Mouse (Mus musculus): Measurements from ENCODE around the gene Klhl30.

Gene Klhl30

DNA sequence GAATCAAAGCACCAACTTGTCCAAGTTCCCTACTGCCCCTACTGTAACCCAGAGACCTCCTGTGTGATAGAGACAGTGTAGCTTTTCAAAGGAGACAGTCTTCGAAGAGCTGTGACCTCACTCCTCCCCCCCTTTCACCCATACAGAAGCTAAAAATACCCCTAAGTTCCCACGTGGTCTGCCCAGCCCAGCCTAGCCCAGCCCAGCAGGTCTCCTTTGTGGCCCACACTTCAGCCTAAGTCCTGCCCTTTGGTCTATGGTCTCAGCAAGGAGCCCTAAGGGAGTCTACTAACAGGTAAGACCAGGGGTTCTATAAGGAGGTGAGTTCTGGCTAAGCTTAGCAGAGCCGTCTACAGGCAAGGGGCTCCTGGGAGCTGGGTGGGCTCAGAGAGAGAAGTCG, at the start of gene Klhl30:
TSS of gene Klhl30 (plus strand) at position 176 of the 400 bp plus-strand sequence.
- no peak for DNase-seq

DNA sequence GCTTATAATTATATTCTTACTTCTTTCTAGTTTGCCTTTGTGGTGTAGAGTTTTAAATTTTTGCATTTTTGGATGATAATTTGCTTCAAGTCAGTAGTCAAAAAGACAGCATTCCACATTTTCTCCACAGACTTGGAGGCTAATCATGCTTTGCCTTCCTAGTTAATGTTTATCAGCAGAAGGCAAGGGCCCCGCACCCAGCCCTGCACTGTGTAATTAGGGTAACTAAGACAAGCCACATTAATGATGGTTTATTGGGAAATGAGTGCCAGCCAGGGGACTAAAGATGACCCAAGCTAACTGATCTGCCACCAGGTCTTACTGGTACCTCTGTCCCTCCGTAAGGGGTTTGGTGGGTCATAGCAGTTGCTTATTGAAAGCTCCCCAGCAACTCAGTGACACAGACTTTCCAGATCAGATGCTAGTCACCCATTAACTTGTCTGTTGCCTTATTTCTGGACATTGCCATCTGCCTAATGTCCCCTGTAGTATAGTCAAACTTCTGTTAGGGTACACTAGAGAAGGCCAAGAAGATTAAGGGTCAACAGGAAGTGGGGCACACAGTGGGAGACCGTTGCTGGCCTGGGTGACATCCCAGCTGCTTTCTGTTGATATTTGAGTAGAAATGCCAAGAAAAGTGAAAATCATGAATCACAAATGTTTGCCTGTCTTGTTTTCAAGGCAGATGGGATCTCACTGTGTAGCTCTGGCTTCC, 49.5 kb upstream of the Klhl30 start:
- no peak for DNase-seq

DNA sequence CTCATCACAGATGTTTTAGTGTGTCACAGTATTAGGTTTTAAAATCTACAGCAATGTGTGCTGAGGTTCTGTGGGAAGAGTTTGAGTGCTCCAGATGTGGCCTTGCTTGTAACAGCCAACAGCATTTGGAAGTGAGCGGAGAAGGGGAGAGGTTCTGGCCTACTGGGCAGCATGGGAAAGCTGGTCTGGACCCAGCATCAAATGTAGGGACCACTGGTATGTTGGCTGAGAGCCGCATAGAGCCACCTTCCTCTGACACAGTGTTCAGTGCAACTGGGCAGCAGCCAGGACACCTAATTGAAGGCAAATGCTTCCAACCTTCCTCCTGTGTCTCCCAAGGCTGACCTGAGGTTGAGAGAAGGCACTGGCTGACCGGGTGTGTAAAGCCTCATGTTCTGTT, 48.8 kb upstream of the Klhl30 start:
- no peak for DNase-seq

DNA sequence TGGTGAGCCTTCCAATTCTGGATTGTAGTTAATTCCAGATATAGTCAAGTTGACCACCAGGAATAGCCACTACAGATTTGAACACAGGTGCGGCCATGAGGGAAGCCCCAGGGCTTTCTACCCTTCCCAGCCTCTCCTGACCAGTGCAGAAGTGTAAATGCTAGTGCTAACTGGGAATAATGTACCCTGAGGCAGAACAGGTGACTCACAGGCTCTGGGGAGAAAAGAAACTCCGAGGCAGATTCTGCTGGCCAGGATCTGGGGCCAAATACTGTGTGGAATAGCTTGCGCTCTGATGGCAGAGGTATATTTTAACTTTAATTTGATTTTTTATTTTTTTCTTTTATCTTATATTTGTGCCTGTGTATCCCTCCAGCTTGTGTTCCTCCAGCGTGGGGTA, 46.2 kb upstream of the Klhl30 start:
- DNase-seq, result no peak

DNA sequence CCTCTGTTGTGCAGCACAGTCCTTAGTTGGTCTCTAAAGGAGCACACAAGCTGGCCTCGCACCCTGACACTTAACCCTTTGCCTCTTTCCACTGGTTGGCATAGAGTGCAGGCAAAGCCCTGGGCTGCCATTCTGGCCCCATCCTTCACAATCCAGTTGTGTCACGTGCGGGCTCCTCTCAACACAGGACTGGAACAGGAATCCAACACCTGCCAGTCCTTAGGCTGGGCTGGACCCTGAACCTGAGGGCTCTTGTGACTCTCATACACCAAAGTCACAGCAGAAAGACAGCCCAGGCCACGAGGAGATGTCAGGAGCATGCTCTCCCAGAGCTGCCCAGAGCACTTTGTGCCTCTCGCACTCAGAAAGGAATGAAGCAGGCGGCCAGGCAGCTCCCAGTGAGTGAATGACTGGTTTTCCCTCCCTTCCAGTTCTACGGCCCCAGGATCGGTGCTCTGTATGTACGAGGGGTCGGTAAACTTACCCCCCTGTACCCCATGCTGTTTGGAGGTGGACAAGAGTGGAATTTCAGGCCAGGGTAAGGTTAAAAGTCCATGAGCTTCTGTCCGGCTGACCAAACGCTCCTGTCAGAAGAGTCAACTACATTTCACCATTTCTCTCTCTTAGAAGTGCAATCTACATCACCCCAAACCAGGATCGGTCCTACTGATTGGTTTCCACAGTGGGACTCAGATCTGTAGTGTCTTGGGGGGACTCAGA, 41.3 kb upstream of the Klhl30 start:
- no peak for DNase-seq

DNA sequence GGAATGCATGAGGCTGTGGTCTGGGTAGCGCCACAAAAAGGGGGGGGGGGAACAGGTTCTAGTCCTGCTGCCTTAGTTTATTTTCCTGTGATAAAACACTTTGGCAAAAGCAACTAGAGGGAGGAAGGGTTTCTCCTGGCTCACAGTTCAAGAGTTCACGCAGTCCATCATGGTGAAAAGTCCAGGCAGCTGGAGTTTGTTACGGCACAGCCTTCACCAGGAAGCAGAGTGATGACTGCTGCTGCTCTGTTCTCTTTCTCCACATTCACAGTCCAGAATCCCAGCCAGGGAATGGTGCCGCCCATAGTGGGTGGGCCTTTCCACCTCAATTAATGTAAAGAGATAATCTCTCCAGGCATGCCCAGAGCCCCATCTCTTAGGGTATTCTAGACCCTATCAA, 38.5 kb upstream of the Klhl30 start:
- no peak for DNase-seq

DNA sequence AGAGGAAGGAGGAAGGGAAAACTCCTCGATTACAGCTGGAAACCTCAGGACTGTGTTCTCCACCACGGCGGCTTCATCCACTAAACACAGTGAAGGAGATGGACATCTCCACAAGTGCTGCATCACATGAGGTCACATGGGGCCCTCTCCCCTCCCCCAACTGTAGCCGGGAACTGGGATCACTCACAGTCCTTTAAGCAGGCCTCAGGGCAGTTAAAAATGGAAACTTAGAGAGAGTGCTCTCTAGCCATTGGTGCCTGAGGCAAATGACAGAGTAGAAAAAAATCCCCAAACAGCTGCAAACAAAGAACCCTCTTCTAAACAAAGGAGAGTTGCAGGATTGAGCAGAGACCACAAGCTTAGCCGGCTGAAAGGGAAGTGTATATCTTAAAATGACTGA, 37.6 kb upstream of the Klhl30 start:
- no peak for DNase-seq

DNA sequence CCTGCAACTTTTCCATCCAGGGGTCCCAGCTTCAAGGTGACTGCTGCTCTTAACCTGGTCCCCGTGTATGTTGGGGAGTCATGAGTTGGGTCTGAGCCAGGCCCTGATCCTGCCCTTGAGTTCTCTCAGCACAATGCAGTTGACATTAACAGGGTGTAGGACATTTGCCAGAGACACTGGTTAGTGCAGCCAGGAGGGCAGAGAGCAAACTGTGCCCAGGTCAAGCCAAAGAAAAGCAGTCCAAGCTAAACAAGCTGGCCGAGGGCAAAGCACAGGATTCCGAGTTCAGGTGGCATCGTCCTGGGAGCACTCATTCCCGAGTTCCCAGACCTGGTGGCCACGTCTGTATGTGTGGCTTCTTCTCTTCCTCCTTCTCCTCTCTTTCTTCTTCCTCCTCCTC, 33.2 kb upstream of the Klhl30 start:
- DNase-seq, result no peak

DNA sequence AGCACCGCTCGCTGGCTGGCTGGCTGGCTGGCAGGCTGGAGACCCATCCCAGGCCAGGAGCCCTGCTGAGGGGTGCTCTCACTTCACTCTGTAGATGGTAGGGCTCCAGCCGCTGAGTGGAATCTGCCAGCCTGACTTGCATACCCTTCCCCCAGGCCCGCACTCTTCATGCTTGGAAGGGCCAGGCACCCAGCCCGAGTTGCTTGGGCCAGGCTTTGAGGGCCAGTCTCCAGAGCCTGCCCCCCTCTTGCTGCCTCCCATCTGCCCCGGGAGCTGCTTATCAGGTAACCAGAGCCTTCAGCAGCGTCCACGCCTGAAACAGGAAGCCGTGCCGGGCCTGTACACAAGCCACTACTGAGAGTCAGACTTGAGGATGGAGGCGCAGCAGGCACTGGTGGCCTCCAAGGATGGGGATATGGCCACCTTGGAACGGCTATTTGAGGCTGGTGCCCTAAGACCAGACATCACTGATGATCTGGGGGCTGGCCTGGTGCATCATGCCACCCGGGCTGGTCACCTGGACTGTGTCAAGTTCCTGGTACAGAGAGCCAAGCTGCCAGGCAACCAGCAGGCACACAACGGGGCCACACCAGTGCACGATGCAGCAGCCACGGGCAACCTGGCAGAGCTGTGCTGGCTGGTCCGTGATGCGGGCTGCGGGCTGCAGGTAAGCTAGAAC, 28.9 kb upstream of the Klhl30 start, which contains the start of gene Espnl:
TSS of gene Espnl (plus strand) at position 316 of the 679 bp plus-strand sequence.
- DNase-seq, result peak; percentile 53 to 56

DNA sequence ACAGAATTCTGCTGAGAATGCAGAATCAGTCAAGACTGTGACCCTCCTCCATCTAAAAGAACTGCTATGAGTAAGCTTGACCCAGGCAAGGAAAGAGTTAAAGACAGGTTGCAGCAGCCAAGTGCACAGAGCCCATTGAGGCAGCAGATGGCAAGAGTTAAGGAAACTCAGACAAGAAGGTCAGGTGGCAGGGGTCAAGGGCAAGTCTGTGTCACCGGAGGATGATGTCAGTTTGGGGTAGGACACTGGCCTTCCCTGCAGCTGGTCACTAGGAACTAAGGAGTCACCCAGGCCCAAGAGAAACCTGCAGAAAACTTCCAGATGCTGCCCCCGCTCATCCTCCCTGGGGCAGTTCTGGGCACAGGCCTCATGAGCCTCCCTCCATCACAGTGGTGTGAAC, 26.2 kb upstream of the Klhl30 start:
- no peak for DNase-seq

DNA sequence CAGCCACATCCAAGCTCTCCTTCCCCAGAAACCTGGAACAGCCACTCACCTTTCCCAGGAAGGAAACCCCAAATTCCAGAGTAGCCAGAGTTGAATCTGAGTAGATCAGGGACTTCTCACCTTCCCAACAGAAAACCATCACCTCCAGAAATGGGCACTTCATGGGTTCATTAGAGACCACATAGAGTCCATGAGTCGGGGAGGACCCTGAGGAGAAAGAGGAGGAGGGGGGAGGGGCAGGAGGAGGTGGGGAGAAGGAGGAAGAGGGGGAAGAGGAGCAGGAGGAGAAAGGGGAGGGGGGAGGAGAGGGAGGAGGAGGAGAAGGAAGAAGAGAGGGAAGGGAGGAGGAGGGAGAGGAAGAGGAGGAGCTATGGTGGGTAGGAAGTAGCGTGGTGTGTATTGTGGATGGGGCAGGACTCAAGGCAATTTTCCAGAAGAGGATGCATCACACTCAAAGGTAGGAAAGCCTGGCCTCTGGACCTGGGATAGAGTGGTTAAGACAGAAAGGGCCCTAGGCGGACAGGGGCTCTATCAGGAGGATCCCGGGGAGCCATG, 25.3 kb upstream of the Klhl30 start:
- no peak for DNase-seq

DNA sequence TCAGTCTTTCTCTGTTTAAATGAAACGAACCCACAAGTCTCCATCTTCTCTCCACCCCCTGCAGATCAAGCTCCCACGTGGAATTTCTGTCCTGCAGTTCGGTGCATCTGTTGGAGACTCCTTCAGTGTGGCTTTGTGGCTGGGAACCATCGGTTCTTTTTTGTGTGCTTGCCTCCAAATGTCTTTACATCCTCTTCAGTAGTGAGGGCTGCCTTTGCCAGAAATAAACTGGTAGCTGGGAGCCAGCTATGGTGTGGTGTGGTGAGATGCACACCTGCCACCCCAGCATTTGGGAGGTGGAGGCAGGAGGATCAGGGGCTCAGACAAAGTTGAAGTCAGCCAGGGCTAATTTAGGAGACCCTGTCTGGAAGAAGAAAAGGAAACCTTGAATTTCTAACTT, 18.7 kb upstream of the Klhl30 start:
- DNase-seq, result no peak

DNA sequence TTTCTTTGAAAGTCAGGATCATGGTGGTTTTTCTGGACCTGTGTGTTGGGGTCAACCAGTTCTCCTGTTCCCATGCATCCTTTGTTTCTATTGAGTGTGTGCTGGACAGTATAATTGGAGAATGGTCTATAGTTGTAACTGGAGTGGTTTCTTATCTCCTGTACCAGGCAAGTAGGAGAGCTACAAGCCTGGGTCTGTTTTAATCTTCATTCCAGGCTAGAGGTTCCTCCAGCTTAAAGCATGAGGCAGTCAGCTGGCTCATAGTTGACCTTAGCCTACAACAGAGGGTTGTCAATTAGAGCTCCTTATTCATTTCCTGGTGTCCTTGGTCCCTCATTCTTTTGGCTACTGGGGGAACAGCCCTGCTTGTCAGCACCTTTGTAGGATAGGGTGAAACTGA, 17.2 kb upstream of the Klhl30 start:
- DNase-seq, result no peak

DNA sequence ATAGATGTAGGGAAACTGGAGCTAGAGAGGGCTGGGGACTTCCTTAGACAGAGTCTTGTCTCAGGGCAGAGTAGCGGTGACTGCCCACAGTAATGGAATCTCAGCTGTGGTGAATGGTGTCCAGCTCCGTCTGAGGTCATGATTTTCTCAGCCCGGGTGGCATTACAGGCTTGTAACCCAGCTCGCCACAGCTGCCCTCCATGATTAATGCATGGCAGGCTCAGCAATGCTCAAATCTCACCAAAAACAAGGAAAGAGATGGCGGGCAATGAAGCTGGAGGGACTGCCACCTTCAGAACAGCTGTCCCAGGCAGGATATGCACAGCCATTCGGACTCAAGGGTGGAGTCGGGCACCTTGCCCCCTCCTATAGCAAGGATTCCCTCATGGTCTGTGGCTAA, 13.5 kb upstream of the Klhl30 start:
- no peak for DNase-seq

DNA sequence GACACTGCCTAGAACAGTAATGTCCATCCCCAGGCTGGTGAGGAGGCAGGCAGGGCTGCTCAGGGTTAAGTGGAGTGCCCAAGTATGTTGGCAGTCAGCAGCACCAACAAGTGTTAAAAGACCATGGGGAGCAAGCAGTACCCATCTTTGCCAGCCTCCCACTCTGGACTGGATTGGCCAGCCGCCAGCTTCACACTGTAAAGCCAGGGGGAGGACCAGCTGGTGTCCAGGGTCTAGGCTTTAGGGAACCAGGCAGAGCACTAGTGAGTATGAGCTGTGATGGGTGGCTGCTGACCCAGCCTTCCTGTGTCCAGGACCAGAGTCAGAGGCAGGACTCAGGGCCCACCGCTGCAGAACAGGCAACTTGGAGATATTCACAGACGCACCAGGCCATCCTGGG, 6.8 kb upstream of the Klhl30 start:
- peak; percentile 26 to 54 for DNase-seq

DNA sequence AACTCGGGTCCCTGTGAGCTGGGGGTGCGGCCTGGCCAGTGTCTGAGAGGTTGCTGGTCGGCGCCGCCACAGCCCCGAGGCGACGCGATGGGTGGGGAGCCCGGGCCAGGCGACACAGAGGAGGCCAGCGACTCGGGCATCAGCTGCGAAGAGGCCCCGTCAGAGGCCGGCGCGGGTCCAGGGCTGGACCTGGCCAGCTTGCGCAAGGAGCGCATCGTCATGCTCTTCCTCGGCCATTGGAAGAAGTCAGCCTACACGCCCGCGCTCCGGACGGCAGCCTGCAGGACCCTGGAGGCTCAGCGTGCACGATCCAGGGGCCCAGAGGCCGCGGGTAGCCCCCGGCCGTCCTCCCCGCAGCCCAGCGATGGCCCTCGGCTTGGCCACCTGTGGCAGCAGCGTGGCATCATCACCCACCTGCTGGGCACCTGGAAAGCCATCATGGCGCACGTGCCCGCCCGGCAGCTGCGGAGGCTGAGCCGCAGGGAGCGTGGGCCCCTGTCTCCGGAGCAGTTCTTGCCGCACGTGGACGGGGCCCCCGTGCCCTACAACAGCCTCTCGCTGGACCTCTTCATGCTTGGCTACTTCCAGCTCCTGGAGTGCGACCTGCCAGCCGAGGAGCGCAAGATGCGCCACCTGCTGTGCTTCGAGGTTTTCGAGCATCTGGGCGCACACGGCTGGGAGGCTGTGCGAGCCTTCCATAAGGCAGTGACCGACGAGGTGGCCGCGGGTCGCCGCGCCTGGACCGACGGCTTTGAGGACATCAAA, 5.7 kb upstream of the Klhl30 start:
- peak; percentile 52 to 54 for DNase-seq

DNA sequence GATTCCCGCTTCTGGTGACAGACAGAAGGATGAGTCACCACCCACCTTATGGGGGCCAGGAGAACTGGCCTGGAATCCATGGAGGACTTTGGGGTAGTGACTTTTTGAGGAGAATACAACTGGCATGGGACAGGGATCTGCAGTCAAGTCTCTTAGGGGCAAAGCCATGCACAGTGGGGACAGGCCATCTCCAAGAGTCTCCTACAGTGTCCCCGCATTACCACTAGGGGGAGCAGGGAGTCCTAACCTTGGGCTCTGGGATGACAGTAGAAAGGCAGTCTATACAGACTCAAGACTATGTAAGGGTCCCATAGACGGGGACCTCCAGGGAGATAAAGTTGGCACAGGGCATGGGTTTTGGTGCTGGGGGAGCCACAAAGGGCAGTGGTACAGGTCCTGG, 3.9 kb upstream of the Klhl30 start:
- peak; percentile 79 to 81 for DNase-seq

DNA sequence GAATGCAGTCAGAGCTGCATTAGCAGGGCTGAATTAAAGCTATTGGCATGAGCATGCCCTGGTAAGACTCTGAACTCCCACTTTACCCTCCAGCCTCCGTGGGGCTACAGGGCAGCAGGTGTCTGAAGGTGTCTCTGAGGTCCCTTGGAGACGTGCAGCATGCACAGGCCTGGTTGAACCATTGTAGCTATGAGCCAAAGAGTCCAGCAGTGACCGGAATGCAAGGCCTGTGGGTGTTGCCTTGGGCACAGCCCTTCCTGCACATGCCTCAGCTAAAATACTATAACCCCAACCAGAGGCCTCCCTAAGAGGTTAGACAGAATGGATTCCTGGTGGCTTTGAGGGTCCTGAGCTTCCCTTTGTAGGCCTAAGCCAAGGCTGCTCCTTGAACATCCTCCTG, 433 bp downstream of the Klhl30 start:
- no peak for DNase-seq

DNA sequence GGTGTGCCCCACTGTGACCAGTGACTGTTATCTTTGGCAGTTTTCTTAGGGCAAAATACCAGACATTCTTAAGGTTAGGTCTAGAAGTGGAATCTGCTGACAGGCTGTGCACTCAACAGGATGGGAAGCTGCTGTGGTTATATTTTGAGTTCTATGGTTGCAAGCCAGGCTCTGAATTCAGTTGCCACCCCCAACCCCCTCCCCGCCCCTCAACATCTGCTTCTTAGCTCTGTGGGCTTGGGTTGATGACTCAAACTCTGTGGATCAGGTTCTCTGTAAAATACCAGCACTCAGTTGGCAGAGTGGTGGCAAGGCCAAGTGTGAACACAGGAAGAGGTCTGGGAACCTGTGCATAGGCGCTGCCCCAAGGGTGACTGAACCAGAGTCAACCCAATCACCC, 1.5 kb downstream of the Klhl30 start:
- no peak for DNase-seq

DNA sequence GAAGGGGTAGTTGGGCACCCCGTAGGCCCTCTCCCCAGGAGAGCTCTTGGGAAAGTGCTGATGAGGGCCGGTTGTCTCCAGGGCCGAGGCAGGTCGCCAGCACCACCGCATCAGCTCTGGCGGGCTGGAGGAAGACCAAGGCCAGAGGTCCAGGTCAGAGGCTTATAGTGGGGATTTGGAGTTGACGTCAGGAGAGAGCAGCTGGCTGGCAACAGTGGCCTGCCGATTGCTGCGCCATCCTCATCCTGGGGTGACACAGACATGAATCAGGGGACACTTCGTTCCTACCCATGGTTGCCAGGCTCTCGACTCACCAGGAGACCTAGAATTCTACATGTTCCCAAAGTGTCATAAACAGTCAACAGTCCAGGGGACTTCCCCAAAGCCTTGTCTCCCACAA, 5.3 kb downstream of the Klhl30 start:
- no peak for DNase-seq

DNA sequence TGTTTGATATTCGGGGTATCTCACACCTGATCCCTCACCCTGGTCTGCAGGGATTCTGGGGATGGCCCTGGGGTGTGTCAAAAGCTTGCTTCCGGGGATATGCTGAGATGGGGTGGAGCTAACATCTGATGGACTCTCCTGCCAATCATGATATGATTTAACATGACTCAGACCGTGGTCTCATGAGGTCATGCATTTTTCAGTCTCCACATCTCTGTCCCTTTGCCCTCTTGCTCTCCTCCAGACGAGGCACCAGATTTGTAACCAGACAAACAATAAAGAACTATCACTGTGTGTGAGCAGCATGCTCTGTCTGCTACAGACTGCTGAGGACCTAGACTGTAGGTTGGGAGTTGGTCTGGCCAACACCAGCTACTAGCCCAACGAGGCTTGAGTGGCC, 11.3 kb downstream of the Klhl30 start:
- no peak for DNase-seq

DNA sequence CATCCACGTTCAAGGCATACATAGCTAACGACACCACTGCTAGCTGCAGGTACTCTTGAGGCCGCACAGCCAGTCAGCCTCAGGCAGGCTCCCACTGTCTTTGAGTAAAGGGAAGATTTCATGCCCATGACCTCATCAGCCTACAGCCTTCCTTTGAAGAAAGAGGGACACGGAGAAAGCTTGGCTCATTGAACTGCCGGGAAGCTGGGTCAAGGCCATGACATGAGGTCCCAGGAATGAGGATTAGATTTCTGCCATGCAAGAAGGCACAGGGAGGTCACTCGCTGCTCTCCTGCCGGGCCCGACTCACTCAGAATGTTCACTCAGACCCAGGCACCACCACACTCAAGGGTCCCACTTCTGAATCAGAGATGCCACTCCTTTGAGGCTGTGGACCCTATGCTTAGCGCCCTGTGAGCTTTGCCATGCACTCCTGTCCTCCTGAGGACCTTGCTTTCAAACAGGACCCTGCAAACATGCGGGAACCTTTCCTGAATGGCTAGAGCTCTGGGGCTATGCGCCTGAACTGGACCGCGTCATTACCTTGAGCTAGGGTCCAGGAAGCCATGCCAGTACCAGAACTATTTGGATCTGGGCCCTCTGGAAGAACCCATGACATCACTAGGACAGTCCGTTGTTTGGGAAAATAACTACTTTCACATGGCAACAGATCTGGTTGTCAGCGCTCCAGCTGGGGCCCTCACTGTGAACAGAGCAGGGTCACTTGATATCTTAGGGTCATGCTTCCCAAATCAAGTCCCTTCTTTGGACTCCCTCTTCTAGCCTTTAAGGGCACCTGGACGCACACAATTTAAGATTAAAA, 14.2 kb downstream of the Klhl30 start:
- DNase-seq, result no peak

Data from cerebellum, postnatal 14 days (tissue).